Mouse (Mus musculus): ENCODE data around the gene Trmt61a.

DNA sequence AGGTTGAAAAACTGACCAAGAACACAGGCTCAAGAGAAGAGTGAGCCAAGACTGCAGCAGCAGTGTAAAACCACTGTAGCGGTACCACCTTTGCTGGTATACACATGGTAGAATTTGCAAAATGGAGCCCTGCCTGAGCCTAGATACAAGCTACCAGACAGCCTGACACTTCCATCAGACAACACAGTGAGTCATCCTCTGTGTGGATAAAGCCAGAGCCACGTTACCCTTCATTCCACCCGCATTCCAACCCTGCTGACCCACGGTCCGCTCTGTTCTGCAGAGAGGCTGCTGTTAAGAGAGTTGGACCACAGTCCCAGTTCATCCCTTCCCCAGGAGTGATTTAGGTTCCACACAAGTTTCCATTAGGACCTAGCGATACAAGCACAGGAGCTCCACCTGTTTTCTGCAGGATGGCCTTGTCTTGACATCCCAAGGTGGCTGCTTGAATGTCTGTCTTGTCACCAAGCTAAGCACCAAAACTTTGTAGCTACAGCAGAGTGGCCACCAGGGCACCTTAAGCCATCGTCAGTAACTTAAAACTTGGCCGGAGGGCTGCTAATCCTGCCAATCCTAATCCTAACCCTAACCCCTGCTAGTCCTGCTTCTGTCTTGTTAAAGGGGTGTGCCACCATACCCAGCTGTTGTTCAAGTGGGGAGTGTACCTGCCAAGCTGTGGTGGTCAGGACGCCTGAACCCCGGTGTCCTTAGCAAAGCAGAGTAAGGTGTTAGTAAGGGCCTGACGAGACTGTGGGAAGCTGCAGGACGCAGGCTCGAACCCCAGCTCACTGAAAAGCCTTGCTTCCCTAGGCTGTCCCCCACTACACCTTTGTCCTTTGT is 12.6 kb upstream of the Trmt61a start:
- TF ChIP-seq CTCF (IDR thresholded peaks at IDR 0.05; ENCODE audit: extremely low read depth, insufficient read depth, insufficient read length, insufficient replicate concordance): no peak
- TF ChIP-seq POLR2A (IDR thresholded peaks at IDR 0.05; ENCODE audit: low read depth, low read length): no peak
